Mouse (Mus musculus) effector memory CD4-positive, alpha-beta T cell, adult 7 months (primary cell): Measurements from ENCODE around the gene Vmn2r55. TPM values are rescaled to one million over a fixed set of nuclear protein-coding genes. Genes with fewer than 3 reads are reported as not detected.

Experiments
- polyA plus RNA-seq: library from polyadenylated mRNA; unstranded; fragments of 100-300 nt; shearing (Covaris generic); gene quantifications from one replicate; pipeline ENCODE4 v1.2.1, GENCODE M21; 2017

Gene Vmn2r55
- polyA plus RNA-seq = not detected

DNA sequence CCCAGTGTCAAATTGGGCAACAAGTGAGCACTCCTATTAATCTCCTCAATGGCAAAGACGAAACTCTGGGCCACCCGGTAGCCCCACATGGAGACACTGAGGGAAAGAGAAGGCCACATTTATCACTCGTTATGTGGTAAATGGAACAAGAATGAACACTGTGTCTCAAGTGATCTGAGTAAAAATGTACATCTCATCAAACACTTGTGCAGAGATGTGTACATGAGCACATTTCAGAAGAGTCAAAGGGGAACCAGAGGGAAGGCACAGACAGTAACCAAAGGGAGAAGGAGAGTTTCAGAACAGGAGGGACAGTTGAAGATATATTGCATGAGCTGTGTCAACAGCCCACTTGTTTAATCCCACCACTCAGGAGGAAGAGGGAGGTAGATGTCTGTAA lies at the start of gene Vmn2r55:
Gene Vmn2r55, minus strand, starts transcription at position 101 of the 400 bp plus-strand sequence.

GRCm38 (mm10) chr7:12640219-12640618 lies 44.6 kb downstream of the Vmn2r55 start, which contains the start of gene Vmn2r54:
Gene Vmn2r54 (minus strand): TSS chr7:12640319.

GRCm38 (mm10) chr7:12608688-12609087 lies 76.1 kb downstream of the Vmn2r55 start, which contains the start of gene Vmn2r53:
Gene Vmn2r53 (minus strand): TSS chr7:12608788.

Other genes starting within 250 kb of the Vmn2r55 start
- 2.3 TPM for gene Zfp606, start 206.7 kb downstream of the Vmn2r55 start, polyA plus RNA-seq
- gene 2900092C05Rik, start 172.5 kb downstream of the Vmn2r55 start, polyA plus RNA-seq = not detected
- gene Vmn2r53, start 76.2 kb downstream of the Vmn2r55 start, polyA plus RNA-seq = 0.11 TPM
- gene Vmn2r54, start 44.7 kb downstream of the Vmn2r55 start, polyA plus RNA-seq = not detected
- gene Vmn2r56, start 50.0 kb upstream of the Vmn2r55 start, polyA plus RNA-seq = not detected
- gene Zscan18, start 118.6 kb upstream of the Vmn2r55 start, polyA plus RNA-seq = 14.1 TPM
- gene Zfp329, start 133.9 kb upstream of the Vmn2r55 start, polyA plus RNA-seq = 6.6 TPM
- 97.7 TPM for gene Zfp110, start 149.8 kb upstream of the Vmn2r55 start, polyA plus RNA-seq
- 0.33 TPM for gene Zfp128, start 196.2 kb upstream of the Vmn2r55 start, polyA plus RNA-seq
- 6.1 TPM for gene Zscan22, start 212.8 kb upstream of the Vmn2r55 start, polyA plus RNA-seq
- gene Rps5, start 237.3 kb upstream of the Vmn2r55 start, polyA plus RNA-seq = 1,064 TPM
- 0.16 TPM for gene Rnf225, start 242.4 kb upstream of the Vmn2r55 start, polyA plus RNA-seq